Mouse (Mus musculus): ENCODE results near the gene Zfp638. TPM values are rescaled to one million over a fixed set of nuclear protein-coding genes. Genes with fewer than 3 reads are reported as not detected.
A peak's percentile ranks its signal among the peaks of the same experiment; 100 is the strongest.
"Not testable (repeated sequence)": the region's sequence is repeated elsewhere in the genome, so short reads cannot be mapped to it uniquely, and the experiment has no call there.

The Zfp638 gene
- polyA plus RNA-seq, 1 experiment from 2014 or later: 81.7 TPM

GRCm38 (mm10) chr6:84010303-84011225 lies 143.7 kb downstream of the Zfp638 start:
- ATAC-seq (ENCODE audit: insufficient number of reproducible peaks, insufficient read depth, low FRiP score, low TSS enrichment, low read depth): peak; percentile 56; the same call in 1 of the 2 replicates
- Histone ChIP-seq H3K9ac (replicated peaks) (peak overlapping the region; percentile 34; the same call in 1 of the 2 replicates), H3K9me3 (no peaks in the 10 kb centered on the region), H3K36me3 (no peaks in the 10 kb centered on the region), H3K27me3 (peaks cover 22% of the 10 kb centered on the region), H3K4me1 (replicated peaks) (peaks cover 30% of the 10 kb centered on the region), H3K27ac (no peak overlapping the region), H3K4me3 (replicated peaks) (no peak overlapping the region), H3K4me2 (peak overlapping the region; percentile 79)
- 30% methylated on average over 8 of the region's 8 CpGs for WGBS

GRCm38 (mm10) chr6:84014961-84015683 lies 148.2 kb downstream of the Zfp638 start:
- not testable (repeated sequence) for H3K4me2 ChIP-seq; H3K36me3 ChIP-seq; H3K27ac ChIP-seq; ATAC-seq (ENCODE audit: insufficient number of reproducible peaks, insufficient read depth, low FRiP score, low TSS enrichment, low read depth); H3K9ac ChIP-seq (replicated peaks); H3K9me3 ChIP-seq; H3K4me3 ChIP-seq (replicated peaks)
- Histone ChIP-seq H3K4me1 (replicated peaks) (peaks cover 22% of the 10 kb centered on the region), H3K27me3 (peaks cover 18% of the 10 kb centered on the region)
- 63% methylated on average over 4 of the region's 4 CpGs for WGBS

GRCm38 (mm10) chr6:84016851-84017250 lies 149.9 kb downstream of the Zfp638 start:
- Histone ChIP-seq H3K4me3 (replicated peaks) (no peak overlapping the region), H3K27me3 (peaks cover 26% of the 10 kb centered on the region), H3K27ac (no peak overlapping the region), H3K9me3 (no peaks in the 10 kb centered on the region), H3K4me2 (no peak overlapping the region), H3K9ac (replicated peaks) (no peak overlapping the region), H3K36me3 (no peaks in the 10 kb centered on the region), H3K4me1 (replicated peaks) (peaks cover 12% of the 10 kb centered on the region)
- 84% methylated on average over 7 of the region's 7 CpGs for WGBS
- ATAC-seq (ENCODE audit: insufficient number of reproducible peaks, insufficient read depth, low FRiP score, low TSS enrichment, low read depth): no peak

- WGBS: 62% methylated on average over 3 of the region's 3 CpGs
- peaks cover 26% of the 10 kb centered on the region for H3K27me3 ChIP-seq
- peaks cover 12% of the 10 kb centered on the region for H3K4me1 ChIP-seq (replicated peaks)
- H3K27ac ChIP-seq: no peak overlapping the region
- H3K36me3 ChIP-seq: no peaks in the 10 kb centered on the region
- H3K9ac ChIP-seq (replicated peaks): no peak overlapping the region
- no peak for ATAC-seq (ENCODE audit: insufficient number of reproducible peaks, insufficient read depth, low FRiP score, low TSS enrichment, low read depth)
- no peak overlapping the region for H3K4me3 ChIP-seq (replicated peaks)
- H3K9me3 ChIP-seq: no peaks in the 10 kb centered on the region
- H3K4me2 ChIP-seq: no peak overlapping the region
Observed at GRCm38 (mm10) chr6:84017392-84017791, 150.5 kb downstream of the Zfp638 start.

- peak; percentile 76 for ATAC-seq (ENCODE audit: insufficient number of reproducible peaks, insufficient read depth, low FRiP score, low TSS enrichment, low read depth)
- Histone ChIP-seq H3K4me2 (peak overlapping the region; percentile 81), H3K9me3 (no peaks in the 10 kb centered on the region), H3K9ac (replicated peaks) (peak overlapping the region; percentile 47), H3K36me3 (no peaks in the 10 kb centered on the region), H3K4me3 (replicated peaks) (peak overlapping the region; percentile 42), H3K27ac (no peak overlapping the region), H3K4me1 (replicated peaks) (peaks cover 12% of the 10 kb centered on the region), H3K27me3 (peaks cover 26% of the 10 kb centered on the region)
- 4% methylated on average over 28 of the region's 28 CpGs for WGBS
Observed at GRCm38 (mm10) chr6:84018906-84019550, 152.1 kb downstream of the Zfp638 start.

GRCm38 (mm10) chr6:84020002-84020401 lies 153.1 kb downstream of the Zfp638 start:
- Histone ChIP-seq H3K4me3 (replicated peaks) (no peak overlapping the region), H3K27ac (no peak overlapping the region), H3K4me2 (0 out of 2 replicates have a peak overlapping the region, but pooled peaks have one; percentile 81), H3K27me3 (peaks cover 26% of the 10 kb centered on the region), H3K9ac (replicated peaks) (no peak overlapping the region), H3K4me1 (replicated peaks) (peaks cover 12% of the 10 kb centered on the region), H3K9me3 (no peaks in the 10 kb centered on the region), H3K36me3 (no peaks in the 10 kb centered on the region)
- WGBS: 90% methylated on average over 4 of the region's 4 CpGs
- ATAC-seq (ENCODE audit: insufficient number of reproducible peaks, insufficient read depth, low FRiP score, low TSS enrichment, low read depth): no peak

GRCm38 (mm10) chr6:84021990-84022389 lies 155.1 kb downstream of the Zfp638 start:
- Histone ChIP-seq H3K9ac (replicated peaks) (no peak overlapping the region), H3K4me2 (no peak overlapping the region), H3K9me3 (no peaks in the 10 kb centered on the region), H3K27me3 (peaks cover 26% of the 10 kb centered on the region), H3K27ac (no peak overlapping the region), H3K4me1 (replicated peaks) (peaks cover 12% of the 10 kb centered on the region), H3K36me3 (no peaks in the 10 kb centered on the region), H3K4me3 (replicated peaks) (no peak overlapping the region)
- WGBS: 75% methylated on average over 3 of the region's 3 CpGs
- no peak for ATAC-seq (ENCODE audit: insufficient number of reproducible peaks, insufficient read depth, low FRiP score, low TSS enrichment, low read depth)

- Histone ChIP-seq H3K27ac (no peak overlapping the region), H3K4me2 (no peak overlapping the region), H3K4me3 (replicated peaks) (no peak overlapping the region), H3K36me3 (no peaks in the 10 kb centered on the region), H3K4me1 (replicated peaks) (no peaks in the 10 kb centered on the region), H3K9ac (replicated peaks) (no peak overlapping the region), H3K27me3 (peaks cover 6% of the 10 kb centered on the region; the same call in 1 of the 2 replicates), H3K9me3 (no peaks in the 10 kb centered on the region)
- 80% methylated on average over 3 of the region's 3 CpGs for WGBS
- ATAC-seq (ENCODE audit: insufficient number of reproducible peaks, insufficient read depth, low FRiP score, low TSS enrichment, low read depth): no peak
Observed at GRCm38 (mm10) chr6:84025636-84026035, 158.7 kb downstream of the Zfp638 start.

GRCm38 (mm10) chr6:84028791-84029190 lies 161.9 kb downstream of the Zfp638 start:
- Histone ChIP-seq H3K9ac (replicated peaks) (no peak overlapping the region), H3K4me1 (replicated peaks) (no peaks in the 10 kb centered on the region), H3K4me3 (replicated peaks) (no peak overlapping the region), H3K4me2 (no peak overlapping the region), H3K27me3 (no peaks in the 10 kb centered on the region), H3K9me3 (no peaks in the 10 kb centered on the region), H3K36me3 (no peaks in the 10 kb centered on the region), H3K27ac (no peak overlapping the region)
- ATAC-seq (ENCODE audit: insufficient number of reproducible peaks, insufficient read depth, low FRiP score, low TSS enrichment, low read depth): no peak

GRCm38 (mm10) chr6:84029775-84030174 lies 162.9 kb downstream of the Zfp638 start:
- ATAC-seq (ENCODE audit: insufficient number of reproducible peaks, insufficient read depth, low FRiP score, low TSS enrichment, low read depth): no peak

GRCm38 (mm10) chr6:84032516-84032915 lies 165.6 kb downstream of the Zfp638 start:
- H3K36me3 ChIP-seq; ATAC-seq (ENCODE audit: insufficient number of reproducible peaks, insufficient read depth, low FRiP score, low TSS enrichment, low read depth); H3K9me3 ChIP-seq; H3K4me2 ChIP-seq; H3K27ac ChIP-seq; H3K27me3 ChIP-seq; H3K9ac ChIP-seq (replicated peaks); H3K4me3 ChIP-seq (replicated peaks); H3K4me1 ChIP-seq (replicated peaks): not testable (repeated sequence)
- WGBS: 66% methylated on average over 5 of the region's 5 CpGs

More at GRCm38 (mm10) chr6:84029775-84030174, 162.9 kb downstream of the Zfp638 start:
- H3K4me3 ChIP-seq (replicated peaks): no peak overlapping the region
- H3K27ac ChIP-seq: no peak overlapping the region
- WGBS: 85% methylated on average over 7 of the region's 7 CpGs
- no peaks in the 10 kb centered on the region for H3K36me3 ChIP-seq
- no peak overlapping the region for H3K9ac ChIP-seq (replicated peaks)
- no peaks in the 10 kb centered on the region for H3K27me3 ChIP-seq
- H3K4me1 ChIP-seq (replicated peaks): no peaks in the 10 kb centered on the region
- H3K9me3 ChIP-seq: no peaks in the 10 kb centered on the region
- H3K4me2 ChIP-seq: no peak overlapping the region
